Mouse (Mus musculus): ENCODE data around the gene Fam169b. TPM values are rescaled to one million over a fixed set of nuclear protein-coding genes. Genes with fewer than 3 reads are reported as not detected.

The Fam169b gene
- polyA plus RNA-seq, 1 experiment: 1.3 TPM

- DNase-seq (ENCODE audit: low spot score): no peak
Observed at GRCm38 (mm10) chr7:68400516-68400915, 126.9 kb downstream of the Fam169b start.

GRCm38 (mm10) chr7:68408611-68409010 lies 135.0 kb downstream of the Fam169b start:
- DNase-seq (ENCODE audit: low spot score): no peak

Other genes with a start within 250 kb of the Fam169b start
- gene Pgpep1l, start 9.6 kb upstream of the Fam169b start, polyA plus RNA-seq (2012; rRNA removed): 2.2 and 2.6 TPM in 2 replicates

Data from urinary bladder, adult 2 months (tissue).